Mouse (Mus musculus) midbrain, postnatal 0 days (tissue): Measurements from ENCODE around the gene Mrrf. TPM values are rescaled to one million over a fixed set of nuclear protein-coding genes. Genes with fewer than 3 reads are reported as not detected.
"Not testable (repeated sequence)": the region's sequence is repeated elsewhere in the genome, so short reads cannot be mapped to it uniquely, and the experiment has no call there.

ENCODE experiments used
- ATAC-seq: fragments of 200-750 bp; cut with Nextera tagmentation; 2 replicates; pipeline ENCODE4 v1.8.0; 2017; ENCODE audit warnings: moderate number of reproducible peaks, mild to moderate bottlenecking, moderate TSS enrichment, moderate library complexity; ENCODE audit not compliant: low FRiP score
- DNase-seq: peaks from one replicate; pipeline ENCODE4 v3.0.0-alpha.2; 2015; ENCODE audit warnings: low spot score
- H3K27ac ChIP-seq: fragments of 300-500 bp; sonication (generic); 2 replicates; pipeline ENCODE4 v1.5.1; 2014; ENCODE audit warnings: low read depth, mild to moderate bottlenecking, low read length, mixed read lengths
- H3K27me3 ChIP-seq: fragments of 300-500 bp; sonication (generic); 2 replicates; pipeline ENCODE4 v1.6.1; 2014; ENCODE audit warnings: low read length, control low read depth, mixed read lengths; ENCODE audit not compliant: insufficient read depth
- H3K36me3 ChIP-seq: fragments of 300-500 bp; sonication (generic); 2 replicates; pipeline ENCODE4 v1.6.1; 2014; ENCODE audit warnings: low read length, control low read depth, mixed read lengths; ENCODE audit not compliant: insufficient read depth
- H3K4me1 ChIP-seq: fragments of 300-500 bp; sonication (generic); 2 replicates; pipeline ENCODE4 v1.6.1; 2014; ENCODE audit warnings: mild to moderate bottlenecking, control low read depth, antibody characterized with exemption, low read length, mixed read lengths; ENCODE audit not compliant: insufficient read depth
- H3K4me2 ChIP-seq: fragments of 300-500 bp; sonication (generic); 2 replicates; pipeline ENCODE4 v1.6.1; 2014; ENCODE audit warnings: low read depth, mild to moderate bottlenecking, low read length, mixed read lengths; ENCODE audit not compliant: poor library complexity, severe bottlenecking
- H3K4me3 ChIP-seq: fragments of 300-500 bp; sonication (generic); 2 replicates; pipeline ENCODE4 v1.5.1; 2014; ENCODE audit warnings: low read depth, mild to moderate bottlenecking, low read length, moderate library complexity
- H3K9ac ChIP-seq: fragments of 300-500 bp; sonication (generic); replicated peaks from 2 replicates; pipeline ENCODE4 v1.6.1; 2014; ENCODE audit warnings: mild to moderate bottlenecking, low read length, moderate library complexity, mixed read lengths; ENCODE audit not compliant: poor library complexity, severe bottlenecking
- H3K9me3 ChIP-seq: fragments of 300-500 bp; sonication (generic); 2 replicates; pipeline ENCODE4 v1.6.1; 2016; ENCODE audit warnings: low read length, control low read depth
- CTCF ChIP-seq: IDR thresholded peaks from 2 replicates; pipeline ENCODE4 v1.5.1; 2016; ENCODE audit warnings: antibody characterized with exemption, mild to moderate bottlenecking
- whole genome bisulfite sequencing: fragments of 180-500 bp; shearing (Covaris S2); extraction: QIAGEN DNeasy Blood & Tissue Kit; methylation state at CpG from one replicate; pipeline ENCODE4 v1.1.7; 2014; 5-methylcytosine and 5-hydroxymethylcytosine counted together
- polyA plus RNA-seq: library from polyadenylated mRNA; unstranded; fragments of >200 nt; fragmentation: Nextera tagmentation; extraction: Ambion mirVana; gene quantifications from 2 replicates; pipeline ENCODE4 v1.2.1, GENCODE M21; 2015
- total RNA-seq: library from RNA; depleted of rRNA; stranded (reverse); fragments of >200 nt; gene quantifications from 2 replicates; pipeline ENCODE4 v1.2.3, GENCODE M21; 2014

The Mrrf gene
- total and polyA plus RNA-seq, 2 experiments from 2014 or later: 12.2 to 16.8 TPM

DNA sequence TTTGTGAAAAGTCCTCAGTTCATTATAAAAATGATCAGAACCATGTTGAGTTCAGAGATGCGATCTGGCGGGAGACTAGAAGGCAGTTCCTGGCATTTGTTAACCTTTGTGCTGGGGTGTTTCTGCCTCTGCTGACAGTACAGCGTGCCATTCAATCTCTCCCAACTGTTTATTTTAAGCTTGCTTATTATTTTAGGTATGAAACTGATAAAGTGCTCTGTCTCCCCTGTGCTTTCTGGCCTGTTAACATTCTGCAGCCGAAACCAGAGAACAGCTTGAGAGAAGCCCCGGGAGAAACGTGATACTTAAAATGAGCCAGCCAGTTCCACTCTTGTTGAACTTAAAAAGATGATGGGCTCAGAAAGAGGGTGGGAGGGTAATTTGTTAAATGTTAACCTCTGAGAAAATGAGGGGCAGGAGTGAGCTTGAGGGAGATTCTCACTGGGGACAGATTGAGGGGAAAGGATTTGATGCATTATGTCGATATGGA lies 12.7 kb downstream of the Mrrf start:
- Histone ChIP-seq H3K36me3 (peaks cover 5% of the 10 kb centered on the region), H3K27me3 (no peaks in the 10 kb centered on the region), H3K4me1 (no peaks in the 10 kb centered on the region), H3K4me3 (no peak overlapping the region), H3K9ac (no peak overlapping the region), H3K9me3 (no peaks in the 10 kb centered on the region), H3K4me2 (no peak overlapping the region), H3K27ac (no peak overlapping the region)
- TF ChIP-seq CTCF: no peak
- 91% methylated on average over 7 of the region's 7 CpGs for WGBS
- ATAC-seq (no peak), DNase-seq (no peak)

- H3K9ac ChIP-seq, H3K4me1 ChIP-seq, H3K27ac ChIP-seq, DNase-seq, H3K9me3 ChIP-seq, H3K4me2 ChIP-seq, H3K27me3 ChIP-seq, ATAC-seq, H3K4me3 ChIP-seq: not testable (repeated sequence)
- peaks cover 15% of the 10 kb centered on the region for H3K36me3 ChIP-seq
- 99% methylated on average over 3 of the region's 4 CpGs for WGBS
Observed at GRCm38 (mm10) chr2:36152401-36152800, 16.2 kb downstream of the Mrrf start.

- no peak for ATAC-seq
- no peak for DNase-seq
- WGBS: 93% methylated on average over 1 of the region's 1 CpGs
Observed at GRCm38 (mm10) chr2:36157461-36157860, 21.3 kb downstream of the Mrrf start.

GRCm38 (mm10) chr2:36159336-36159735 lies 23.1 kb downstream of the Mrrf start:
- no peaks in the 10 kb centered on the region for H3K27me3 ChIP-seq
- H3K4me1 ChIP-seq: no peaks in the 10 kb centered on the region
- no peak overlapping the region for H3K27ac ChIP-seq
- ATAC-seq (no peak), DNase-seq (no peak)
- WGBS: 81% methylated on average over 4 of the region's 4 CpGs
- no peak overlapping the region for H3K9ac ChIP-seq
- no peak overlapping the region for H3K4me2 ChIP-seq
- H3K36me3 ChIP-seq: peaks cover 10% of the 10 kb centered on the region
- TF ChIP-seq CTCF: no peak
- H3K4me3 ChIP-seq: no peak overlapping the region
- H3K9me3 ChIP-seq: no peaks in the 10 kb centered on the region

More at GRCm38 (mm10) chr2:36157461-36157860, 21.3 kb downstream of the Mrrf start:
- Histone ChIP-seq H3K9ac (no peak overlapping the region), H3K4me1 (no peaks in the 10 kb centered on the region), H3K4me2 (no peak overlapping the region), H3K27ac (no peak overlapping the region), H3K4me3 (no peak overlapping the region), H3K36me3 (peaks cover 15% of the 10 kb centered on the region), H3K27me3 (no peaks in the 10 kb centered on the region), H3K9me3 (no peaks in the 10 kb centered on the region)
- TF ChIP-seq CTCF: no peak

- H3K9ac ChIP-seq: no peak overlapping the region
- H3K4me1 ChIP-seq: no peaks in the 10 kb centered on the region
- H3K27me3 ChIP-seq: no peaks in the 10 kb centered on the region
- ATAC-seq (peak; percentile 56; the same call in 1 of the 2 replicates), DNase-seq (peak; percentile 5)
- no peaks in the 10 kb centered on the region for H3K9me3 ChIP-seq
- H3K4me3 ChIP-seq: no peak overlapping the region
- H3K27ac ChIP-seq: no peak overlapping the region
- TF ChIP-seq CTCF: no peak
- no peak overlapping the region for H3K4me2 ChIP-seq
- H3K36me3 ChIP-seq: no peaks in the 10 kb centered on the region; the same call in 1 of the 2 replicates
- 76% methylated on average over 1 of the region's 1 CpGs for WGBS
Observed at GRCm38 (mm10) chr2:36167990-36168618, 31.9 kb downstream of the Mrrf start.

GRCm38 (mm10) chr2:36169176-36169575 lies 33.0 kb downstream of the Mrrf start:
- no peak overlapping the region for H3K27ac ChIP-seq
- no peaks in the 10 kb centered on the region for H3K9me3 ChIP-seq
- H3K4me3 ChIP-seq: no peak overlapping the region
- WGBS: 84% methylated on average over 4 of the region's 4 CpGs
- ATAC-seq (no peak), DNase-seq (no peak)
- no peak overlapping the region for H3K9ac ChIP-seq
- no peaks in the 10 kb centered on the region for H3K4me1 ChIP-seq
- H3K27me3 ChIP-seq: no peaks in the 10 kb centered on the region
- no peak overlapping the region for H3K4me2 ChIP-seq
- no peak for TF ChIP-seq CTCF
- no peaks in the 10 kb centered on the region; the same call in 1 of the 2 replicates for H3K36me3 ChIP-seq
